Mouse (Mus musculus): ENCODE data around the gene Mindy4.

DNA sequence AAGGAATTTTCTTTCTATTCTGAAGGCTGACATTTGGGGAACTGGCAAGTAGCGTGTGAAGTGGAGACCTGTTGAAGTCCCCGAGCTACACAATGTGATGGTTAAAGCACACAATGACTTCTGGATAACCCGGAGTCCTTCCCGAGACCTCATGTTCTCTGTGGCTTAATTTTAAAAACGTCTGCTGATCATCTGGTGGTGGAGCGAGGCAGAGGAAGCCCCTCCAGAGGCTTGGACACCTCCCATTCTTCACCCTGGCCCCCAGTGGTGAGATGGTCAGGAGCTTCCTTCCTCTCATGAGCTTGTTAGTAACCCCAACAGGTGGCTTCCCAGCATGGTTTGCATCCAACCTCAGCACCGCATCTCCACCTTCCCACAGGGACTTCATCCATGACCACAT, 43.3 kb downstream of the Mindy4 start:
- TF ChIP-seq CTCF (IDR thresholded peaks at IDR 0.05; ENCODE audit: borderline replicate concordance, insufficient read depth, low read depth, low read length), result no peak
- TF ChIP-seq POLR2A (IDR thresholded peaks at IDR 0.05; ENCODE audit: borderline replicate concordance, insufficient read depth, low read length), result no peak
